Mouse (Mus musculus): ENCODE data around the gene Cyfip2. TPM values are rescaled to one million over a fixed set of nuclear protein-coding genes. Genes with fewer than 3 reads are reported as not detected.
A peak's percentile ranks its signal among the peaks of the same experiment; 100 is the strongest.

Gene Cyfip2
- polyA plus RNA-seq, 1 experiment from 2014 or later, result 7.5 TPM

DNA sequence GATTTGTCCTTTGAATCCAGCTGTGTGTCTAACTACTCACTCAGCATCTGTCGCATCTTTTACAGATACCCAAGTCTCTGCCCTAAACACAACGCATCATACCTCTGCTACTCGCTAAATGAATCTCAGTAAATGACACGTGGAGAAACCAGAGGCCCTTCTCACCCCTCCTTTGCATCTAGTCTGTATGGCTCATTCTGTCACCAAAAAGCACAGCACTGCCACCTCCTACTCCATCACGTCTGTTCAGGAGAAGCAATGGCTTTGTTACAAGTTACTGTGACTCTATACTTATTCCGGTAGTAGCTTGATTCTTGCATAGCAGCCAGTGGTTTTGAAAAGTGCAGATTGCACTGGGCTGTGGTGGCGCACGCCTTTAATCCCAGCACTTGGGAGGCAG, 155.7 kb downstream of the Cyfip2 start:
- Histone ChIP-seq H3K4me2 (replicated peaks) (no peak overlapping the region), H3K27me3 (replicated peaks) (no peaks in the 10 kb centered on the region), H3K9me3 (no peaks in the 10 kb centered on the region), H3K27ac (no peak overlapping the region), H3K4me1 (replicated peaks) (no peaks in the 10 kb centered on the region), H3K4me3 (replicated peaks) (no peak overlapping the region), H3K9ac (no peak overlapping the region), H3K36me3 (no peaks in the 10 kb centered on the region)
- WGBS, result 84% methylated on average over 8 of the region's 8 CpGs
- ATAC-seq, result no peak

DNA sequence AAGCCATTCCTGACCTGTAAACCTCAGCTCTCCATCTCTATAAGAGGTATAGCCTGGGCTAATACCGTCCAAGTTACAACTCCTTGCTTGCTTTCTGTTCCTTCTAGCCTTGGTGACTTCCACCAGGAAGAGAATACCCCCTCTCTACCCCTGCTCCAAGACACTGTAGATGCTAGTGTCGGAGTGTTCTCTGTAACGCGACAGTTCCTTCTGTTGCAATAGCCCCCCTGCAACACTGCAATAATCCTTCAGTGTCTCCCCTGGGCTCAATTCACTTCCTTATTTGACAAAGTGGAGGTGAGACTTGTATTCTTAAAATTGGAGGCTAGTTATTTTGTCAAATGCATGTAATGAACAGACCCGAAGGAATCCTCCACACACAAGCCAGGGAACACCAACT, 166.0 kb downstream of the Cyfip2 start:
- no peak for ATAC-seq

DNA sequence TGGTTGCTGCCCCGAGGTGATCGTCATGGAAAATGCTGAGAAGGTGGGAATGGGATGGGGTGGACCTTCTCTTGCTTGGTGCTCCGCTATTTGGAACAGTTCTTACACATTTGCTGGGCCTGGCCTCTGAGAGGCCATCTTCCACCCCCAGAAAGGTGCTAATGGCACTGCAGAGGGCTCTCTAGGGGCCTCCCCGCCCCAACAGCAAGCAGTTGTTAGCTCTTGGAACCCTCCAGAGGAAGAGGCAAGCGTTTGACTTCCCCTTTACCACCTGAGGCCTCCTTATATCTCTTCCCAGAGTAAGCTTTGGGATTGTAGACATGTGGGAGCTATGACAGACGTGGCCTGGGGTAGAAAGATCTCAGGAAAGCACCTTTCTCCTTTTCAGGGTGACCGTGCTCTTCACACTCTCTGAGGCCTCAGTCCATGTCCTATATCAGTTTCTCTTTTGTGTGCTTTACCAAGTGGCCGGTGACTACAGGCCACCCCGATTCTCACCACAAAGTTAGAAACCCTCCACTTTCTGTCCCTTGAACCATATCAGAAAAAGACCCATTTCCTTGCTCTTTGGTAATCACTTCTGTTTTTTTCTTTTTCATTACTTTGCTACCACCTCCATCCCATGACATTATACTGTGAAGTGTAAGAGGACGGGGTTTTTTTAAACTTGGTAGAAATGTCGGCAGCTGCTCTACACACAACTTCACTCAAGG, 167.3 kb downstream of the Cyfip2 start:
- H3K27ac ChIP-seq, result no peak overlapping the region
- no peak for ATAC-seq
- peaks cover 11% of the 10 kb centered on the region for H3K36me3 ChIP-seq
- H3K9ac ChIP-seq, result no peak overlapping the region
- H3K9me3 ChIP-seq, result no peaks in the 10 kb centered on the region
- no peak overlapping the region for H3K4me3 ChIP-seq (replicated peaks)
- H3K4me2 ChIP-seq (replicated peaks), result no peak overlapping the region
- no peaks in the 10 kb centered on the region for H3K27me3 ChIP-seq (replicated peaks)
- no peaks in the 10 kb centered on the region for H3K4me1 ChIP-seq (replicated peaks)
- 87% methylated on average over 11 of the region's 11 CpGs for WGBS

More for the DNA sequence above, 166.0 kb downstream of the Cyfip2 start:
- 94% methylated on average over 5 of the region's 5 CpGs for WGBS
- Histone ChIP-seq H3K9ac (no peak overlapping the region), H3K4me2 (replicated peaks) (no peak overlapping the region), H3K27ac (0 out of 2 replicates have a peak overlapping the region, but pooled peaks have one; percentile 7), H3K4me3 (replicated peaks) (no peak overlapping the region), H3K9me3 (no peaks in the 10 kb centered on the region), H3K36me3 (peaks cover 4% of the 10 kb centered on the region; the same call in 1 of the 2 replicates), H3K4me1 (replicated peaks) (no peaks in the 10 kb centered on the region), H3K27me3 (replicated peaks) (no peaks in the 10 kb centered on the region)

Other genes starting within 250 kb of the Cyfip2 start
- gene Nipal4, start 146.4 kb downstream of the Cyfip2 start, polyA plus RNA-seq (2015; fragmentation: Nextera tagmentation; extraction: Ambion mirVana), result 3.1 and 3.6 TPM in 2 replicates
- gene Fndc9, start 77.3 kb downstream of the Cyfip2 start, polyA plus RNA-seq (2015; fragmentation: Nextera tagmentation; extraction: Ambion mirVana), result 0.16 TPM in 1 of 2 replicates, not detected in the other
- 0.25 and 0.40 TPM in 2 replicates for gene Itk, start 76.7 kb upstream of the Cyfip2 start, polyA plus RNA-seq (2015; fragmentation: Nextera tagmentation; extraction: Ambion mirVana)
- gene Fam71b, start 83.7 kb upstream of the Cyfip2 start, polyA plus RNA-seq (2015; fragmentation: Nextera tagmentation; extraction: Ambion mirVana), result not detected in 2 replicates
- gene Med7, start 124.1 kb upstream of the Cyfip2 start, polyA plus RNA-seq (2015; fragmentation: Nextera tagmentation; extraction: Ambion mirVana), result 57.5 and 60.6 TPM in 2 replicates
- gene Havcr2, start 142.1 kb upstream of the Cyfip2 start, polyA plus RNA-seq (2015; fragmentation: Nextera tagmentation; extraction: Ambion mirVana), result 0.08 and 0.16 TPM in 2 replicates
- not detected in 2 replicates for gene Gm12169, start 211.4 kb upstream of the Cyfip2 start, polyA plus RNA-seq (2015; fragmentation: Nextera tagmentation; extraction: Ambion mirVana)

Data from intestine, embryonic 15.5 days (tissue).